Mouse (Mus musculus) liver, embryonic 15.5 days (tissue): ENCODE results near the gene Fam102b. TPM values are rescaled to one million over a fixed set of nuclear protein-coding genes. Genes with fewer than 3 reads are reported as not detected.

Experiments used
- ATAC-seq: fragments of 200-750 bp; cut with Nextera tagmentation; 2 replicates; pipeline ENCODE4 v1.8.0; 2017; ENCODE audit warnings: moderate number of reproducible peaks, mild to moderate bottlenecking, moderate library complexity; ENCODE audit not compliant: insufficient read depth
- H3K27ac ChIP-seq: fragments of 300-500 bp; sonication (generic); replicated peaks from 2 replicates; pipeline ENCODE4 v1.5.1; 2015; ENCODE audit warnings: mild to moderate bottlenecking, inconsistent platforms
- H3K27me3 ChIP-seq: fragments of 300-500 bp; sonication (generic); 2 replicates; pipeline ENCODE4 v1.6.1; 2015; ENCODE audit warnings: mild to moderate bottlenecking, inconsistent platforms
- H3K36me3 ChIP-seq: fragments of 300-500 bp; sonication (generic); replicated peaks from 2 replicates; pipeline ENCODE4 v1.6.1; 2015; ENCODE audit warnings: moderate library complexity, mild to moderate bottlenecking, inconsistent platforms
- H3K4me1 ChIP-seq: fragments of 300-500 bp; sonication (generic); replicated peaks from 2 replicates; pipeline ENCODE4 v1.6.1; 2015; ENCODE audit warnings: inconsistent platforms
- H3K4me2 ChIP-seq: fragments of 300-500 bp; sonication (generic); 2 replicates; pipeline ENCODE4 v1.6.1; 2015; ENCODE audit warnings: moderate library complexity, mild to moderate bottlenecking, inconsistent platforms
- H3K4me3 ChIP-seq: fragments of 300-500 bp; sonication (generic); replicated peaks from 2 replicates; pipeline ENCODE4 v1.5.1; 2015; ENCODE audit warnings: mild to moderate bottlenecking, inconsistent platforms
- H3K9ac ChIP-seq: fragments of 300-500 bp; sonication (generic); 2 replicates; pipeline ENCODE4 v1.6.1; 2015; ENCODE audit warnings: moderate library complexity, mild to moderate bottlenecking, inconsistent platforms
- H3K9me3 ChIP-seq: fragments of 300-500 bp; sonication (generic); replicated peaks from 2 replicates; pipeline ENCODE4 v1.6.1; 2016; ENCODE audit warnings: inconsistent platforms
- WGBS: fragments of 180-500 bp; shearing (Covaris S2); methylation state at CpG from one replicate; pipeline ENCODE4 v1.1.7; 2015; ENCODE audit warnings: mixed read lengths; ENCODE audit not compliant: insufficient replicate concordance; 5-methylcytosine and 5-hydroxymethylcytosine counted together
- polyA plus RNA-seq: library from polyadenylated mRNA; unstranded; fragments of >200 nt; fragmentation: Nextera tagmentation; extraction: Ambion mirVana; gene quantifications from 2 replicates; pipeline ENCODE4 v1.2.1, GENCODE M21; 2015

Fam102b gene
- polyA plus RNA-seq, result 2.0 and 2.2 TPM in 2 replicates

GRCm38 (mm10) chr3:109027515-109027987, at the start of gene Fam102b:
Fam102b (minus strand) TSS chr3:109027607.
- Histone ChIP-seq H3K4me3 (peak within 1 kb of the TSS; percentile 71), H3K27ac (peak within 1 kb of the TSS; percentile 71; the same call in 1 of the 2 replicates)
- WGBS, result 1% methylated on average over 52 of the region's 54 CpGs

GRCm38 (mm10) chr3:109062989-109063388, 35.6 kb upstream of the Fam102b start:
- no peak overlapping the region for H3K4me3 ChIP-seq
- ATAC-seq, result no peak
- no peak overlapping the region for H3K9ac ChIP-seq
- no peaks in the 10 kb centered on the region for H3K9me3 ChIP-seq
- H3K36me3 ChIP-seq, result no peaks in the 10 kb centered on the region
- WGBS, result under 1% methylated on average over 6 of the region's 6 CpGs
- H3K4me1 ChIP-seq, result no peaks in the 10 kb centered on the region
- no peaks in the 10 kb centered on the region for H3K27me3 ChIP-seq
- no peak overlapping the region for H3K27ac ChIP-seq
- H3K4me2 ChIP-seq, result no peak overlapping the region

More at GRCm38 (mm10) chr3:109027515-109027987, at the start of gene Fam102b:
- Histone ChIP-seq H3K9me3 (no peaks in the 10 kb centered on the region), H3K36me3 (no peaks in the 10 kb centered on the region), H3K27me3 (no peaks in the 10 kb centered on the region), H3K4me1 (peaks cover 34% of the 10 kb centered on the region), H3K9ac (peak within 1 kb of the TSS; percentile 64), H3K4me2 (peak within 1 kb of the TSS; percentile 97)
- peak; percentile 87 for ATAC-seq

- Histone ChIP-seq H3K4me1 (no peaks in the 10 kb centered on the region), H3K9ac (no peak overlapping the region), H3K9me3 (no peaks in the 10 kb centered on the region), H3K27ac (no peak overlapping the region), H3K27me3 (no peaks in the 10 kb centered on the region), H3K4me3 (no peak overlapping the region), H3K36me3 (no peaks in the 10 kb centered on the region), H3K4me2 (no peak overlapping the region)
- WGBS, result 55% methylated on average over 7 of the region's 7 CpGs
- no peak for ATAC-seq
Observed at GRCm38 (mm10) chr3:109062391-109062790, 35.0 kb upstream of the Fam102b start.

- WGBS, result 54% methylated on average over 8 of the region's 8 CpGs
- no peak overlapping the region for H3K4me3 ChIP-seq
- H3K36me3 ChIP-seq, result no peaks in the 10 kb centered on the region
- no peaks in the 10 kb centered on the region for H3K9me3 ChIP-seq
- no peaks in the 10 kb centered on the region for H3K4me1 ChIP-seq
- H3K27me3 ChIP-seq, result no peaks in the 10 kb centered on the region
- H3K9ac ChIP-seq, result no peak overlapping the region
- no peak overlapping the region for H3K27ac ChIP-seq
- ATAC-seq, result no peak
- H3K4me2 ChIP-seq, result no peak overlapping the region
Observed at GRCm38 (mm10) chr3:109059903-109060302, 32.5 kb upstream of the Fam102b start.

GRCm38 (mm10) chr3:109051946-109052331, 24.5 kb upstream of the Fam102b start:
- no peak overlapping the region for H3K4me2 ChIP-seq
- ATAC-seq, result no peak
- 57% methylated on average over 6 of the region's 6 CpGs for WGBS

GRCm38 (mm10) chr3:109051056-109051945, 23.9 kb upstream of the Fam102b start:
- Histone ChIP-seq H3K27me3 (no peaks in the 10 kb centered on the region), H3K9me3 (no peaks in the 10 kb centered on the region), H3K4me2 (no peak overlapping the region), H3K4me3 (no peak overlapping the region), H3K36me3 (no peaks in the 10 kb centered on the region), H3K4me1 (peaks cover 7% of the 10 kb centered on the region), H3K27ac (no peak overlapping the region), H3K9ac (no peak overlapping the region)
- no peak for ATAC-seq
- WGBS, result 11% methylated on average over 11 of the region's 11 CpGs

More at GRCm38 (mm10) chr3:109051946-109052331, 24.5 kb upstream of the Fam102b start:
- H3K27me3 ChIP-seq, result no peaks in the 10 kb centered on the region
- no peaks in the 10 kb centered on the region for H3K9me3 ChIP-seq
- no peak overlapping the region for H3K9ac ChIP-seq
- H3K27ac ChIP-seq, result no peak overlapping the region
- H3K4me1 ChIP-seq, result peaks cover 7% of the 10 kb centered on the region
- no peak overlapping the region for H3K4me3 ChIP-seq
- no peaks in the 10 kb centered on the region for H3K36me3 ChIP-seq

GRCm38 (mm10) chr3:109047707-109048283, 20.4 kb upstream of the Fam102b start:
- H3K9ac ChIP-seq, result no peak overlapping the region
- H3K9me3 ChIP-seq, result no peaks in the 10 kb centered on the region
- peaks cover 7% of the 10 kb centered on the region for H3K4me1 ChIP-seq
- H3K4me2 ChIP-seq, result no peak overlapping the region
- H3K4me3 ChIP-seq, result no peak overlapping the region
- no peak overlapping the region for H3K27ac ChIP-seq
- H3K36me3 ChIP-seq, result no peaks in the 10 kb centered on the region
- ATAC-seq, result no peak
- no peaks in the 10 kb centered on the region for H3K27me3 ChIP-seq
- 45% methylated on average over 6 of the region's 6 CpGs for WGBS

- ATAC-seq, result no peak
- no peak overlapping the region for H3K9ac ChIP-seq
- H3K9me3 ChIP-seq, result no peaks in the 10 kb centered on the region
- peaks cover 4% of the 10 kb centered on the region for H3K4me1 ChIP-seq
- H3K27ac ChIP-seq, result no peak overlapping the region
- 58% methylated on average over 3 of the region's 3 CpGs for WGBS
- H3K4me2 ChIP-seq, result no peak overlapping the region
- H3K4me3 ChIP-seq, result no peak overlapping the region
- no peaks in the 10 kb centered on the region for H3K36me3 ChIP-seq
- no peaks in the 10 kb centered on the region for H3K27me3 ChIP-seq
Observed at GRCm38 (mm10) chr3:109046428-109046827, 19.0 kb upstream of the Fam102b start.

GRCm38 (mm10) chr3:109043395-109043794, 16.0 kb upstream of the Fam102b start:
- no peak for ATAC-seq
- 54% methylated on average over 7 of the region's 7 CpGs for WGBS

GRCm38 (mm10) chr3:109040908-109041307, 13.5 kb upstream of the Fam102b start:
- Histone ChIP-seq H3K36me3 (no peaks in the 10 kb centered on the region), H3K4me2 (no peak overlapping the region), H3K4me1 (no peaks in the 10 kb centered on the region), H3K27me3 (no peaks in the 10 kb centered on the region), H3K9me3 (no peaks in the 10 kb centered on the region), H3K27ac (no peak overlapping the region), H3K4me3 (no peak overlapping the region), H3K9ac (no peak overlapping the region)
- ATAC-seq, result no peak
- WGBS, result 66% methylated on average over 4 of the region's 4 CpGs

More at GRCm38 (mm10) chr3:109043395-109043794, 16.0 kb upstream of the Fam102b start:
- Histone ChIP-seq H3K9ac (no peak overlapping the region), H3K4me3 (no peak overlapping the region), H3K27ac (no peak overlapping the region), H3K9me3 (no peaks in the 10 kb centered on the region), H3K27me3 (no peaks in the 10 kb centered on the region), H3K36me3 (no peaks in the 10 kb centered on the region), H3K4me1 (no peaks in the 10 kb centered on the region), H3K4me2 (no peak overlapping the region)

- ATAC-seq, result no peak
- H3K9ac ChIP-seq, result no peak overlapping the region
- no peak overlapping the region for H3K4me2 ChIP-seq
- no peaks in the 10 kb centered on the region for H3K27me3 ChIP-seq
- H3K36me3 ChIP-seq, result no peaks in the 10 kb centered on the region
- no peak overlapping the region for H3K4me3 ChIP-seq
- H3K9me3 ChIP-seq, result no peaks in the 10 kb centered on the region
- peaks cover 8% of the 10 kb centered on the region; the same call in 1 of the 2 replicates for H3K4me1 ChIP-seq
- 62% methylated on average over 1 of the region's 1 CpGs for WGBS
- H3K27ac ChIP-seq, result no peak overlapping the region
Observed at GRCm38 (mm10) chr3:109034411-109034810, 7.0 kb upstream of the Fam102b start.
